Mouse (Mus musculus): Measurements from ENCODE around the gene Ugt1a5.
"Not testable (repeated sequence)": the region's sequence is repeated elsewhere in the genome, so short reads cannot be mapped to it uniquely, and the experiment has no call there.

Ugt1a5 gene

GRCm38 (mm10) chr1:88197443-88197842 lies 31.6 kb downstream of the Ugt1a5 start:
- DNase-seq (ENCODE audit: low spot score in 2 of 2): no peak

DNA sequence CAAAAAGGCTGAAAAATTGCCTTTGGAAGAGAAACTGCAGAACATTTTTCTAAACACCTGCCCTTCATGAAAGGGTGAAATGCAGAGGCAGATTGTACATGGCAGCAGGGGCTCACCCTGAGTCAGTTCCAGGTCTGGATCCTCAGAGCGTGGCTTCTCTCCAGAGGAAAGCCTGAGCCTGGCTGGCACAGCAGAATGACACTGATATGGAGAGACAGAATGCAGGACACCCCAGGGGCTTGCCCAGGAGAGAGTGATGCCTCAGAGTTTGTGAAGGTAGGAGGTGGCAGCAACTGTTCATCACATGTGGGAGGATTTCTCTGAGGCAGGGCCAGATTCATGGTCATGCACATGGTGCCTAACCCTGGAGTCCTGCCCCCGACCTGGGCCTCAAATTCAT lies 34.2 kb downstream of the Ugt1a5 start:
- no peak for DNase-seq (ENCODE audit: low spot score in 2 of 2)

DNA sequence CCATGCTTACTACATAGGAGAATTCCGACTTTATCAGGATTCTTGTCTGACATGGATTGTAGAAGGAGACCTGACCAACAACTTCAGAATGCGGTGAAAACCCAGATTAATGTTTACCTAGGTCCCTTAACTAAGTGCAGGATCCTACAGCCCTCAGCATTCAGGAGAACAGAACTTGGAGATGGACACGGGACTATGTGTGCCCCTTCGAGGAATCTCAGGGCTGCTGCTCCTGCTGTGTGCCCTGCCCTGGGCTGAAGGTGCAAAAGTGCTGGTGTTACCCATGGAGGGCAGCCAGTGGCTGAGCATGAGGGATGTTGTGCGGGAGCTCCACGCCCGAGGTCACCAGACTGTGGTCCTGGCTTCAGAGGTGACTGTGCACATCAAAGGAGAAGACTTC lies 34.6 kb downstream of the Ugt1a5 start, which contains the start of gene Ugt1a2:
Ugt1a2 (plus strand) TSS at position 146 of the 400 bp plus-strand sequence.
- DNase-seq (ENCODE audit: low spot score in 2 of 2): no peak

DNA sequence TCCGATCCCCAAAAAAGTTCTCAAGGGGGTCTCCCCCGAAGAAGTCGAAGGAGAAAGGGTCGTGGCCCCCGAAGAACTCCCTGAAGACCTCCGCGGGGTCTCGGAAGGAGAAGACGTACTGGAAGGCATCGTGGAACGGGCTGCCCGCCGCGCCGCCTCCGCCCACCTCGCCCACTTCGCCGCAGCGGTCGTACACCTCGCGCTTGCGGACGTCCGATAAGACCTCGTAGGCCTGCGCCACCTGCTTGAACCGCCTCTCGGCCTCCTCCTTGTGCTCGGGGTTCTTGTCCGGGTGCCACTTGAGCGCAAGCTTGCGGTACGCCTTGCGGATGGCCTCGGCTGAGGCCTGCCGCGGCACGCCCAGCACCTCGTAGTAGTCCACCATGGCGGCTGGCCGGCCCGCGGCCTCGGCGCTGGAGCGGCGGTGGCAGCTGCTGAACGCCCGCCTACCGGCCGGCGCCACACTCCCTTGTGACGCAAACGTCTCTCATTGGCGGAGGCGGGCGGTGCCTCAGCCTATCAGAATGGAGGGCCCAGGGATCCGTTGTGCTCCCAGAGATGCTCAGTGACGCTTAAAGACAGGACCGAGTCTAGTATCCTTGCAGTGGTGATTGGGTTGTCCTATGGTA lies 39.6 kb downstream of the Ugt1a5 start, which contains the start of gene Dnajb3:
Dnajb3 (minus strand) TSS at position 489 of the 629 bp plus-strand sequence.
- DNase-seq (ENCODE audit: low spot score in 2 of 2): peak; percentile 83 to 85

GRCm38 (mm10) chr1:88206843-88207479 lies 41.1 kb downstream of the Ugt1a5 start:
- no peak for DNase-seq (ENCODE audit: low spot score in 2 of 2)

GRCm38 (mm10) chr1:88211812-88212211 lies 46.0 kb downstream of the Ugt1a5 start, which contains the start of gene Ugt1a1:
Ugt1a1 (plus strand) TSS chr1:88211959.
- no peak for DNase-seq (ENCODE audit: low spot score in 2 of 2)

- DNase-seq (ENCODE audit: low spot score in 2 of 2): no peak
Observed at GRCm38 (mm10) chr1:88212341-88213045, 46.7 kb downstream of the Ugt1a5 start.

DNA sequence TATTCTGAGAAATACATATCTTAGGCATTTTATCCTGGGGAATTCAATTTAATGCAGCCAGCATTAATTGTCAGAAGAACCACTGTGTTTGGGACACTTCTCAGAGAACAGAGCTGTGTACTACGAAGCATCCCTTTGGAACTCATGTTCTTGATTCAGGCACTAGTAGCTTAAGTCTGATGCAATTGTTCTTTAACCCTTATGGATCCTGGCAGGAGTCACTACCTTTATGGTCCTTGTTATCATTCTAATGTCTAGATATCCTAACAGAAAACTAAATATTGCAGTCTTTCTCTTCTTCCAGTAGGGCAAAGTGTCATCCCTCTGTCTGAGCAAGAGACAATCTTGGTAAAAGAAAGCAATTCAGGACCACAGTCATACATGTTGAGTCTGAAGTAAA lies 47.2 kb downstream of the Ugt1a5 start:
- DNase-seq (ENCODE audit: low spot score in 2 of 2): no peak

DNA sequence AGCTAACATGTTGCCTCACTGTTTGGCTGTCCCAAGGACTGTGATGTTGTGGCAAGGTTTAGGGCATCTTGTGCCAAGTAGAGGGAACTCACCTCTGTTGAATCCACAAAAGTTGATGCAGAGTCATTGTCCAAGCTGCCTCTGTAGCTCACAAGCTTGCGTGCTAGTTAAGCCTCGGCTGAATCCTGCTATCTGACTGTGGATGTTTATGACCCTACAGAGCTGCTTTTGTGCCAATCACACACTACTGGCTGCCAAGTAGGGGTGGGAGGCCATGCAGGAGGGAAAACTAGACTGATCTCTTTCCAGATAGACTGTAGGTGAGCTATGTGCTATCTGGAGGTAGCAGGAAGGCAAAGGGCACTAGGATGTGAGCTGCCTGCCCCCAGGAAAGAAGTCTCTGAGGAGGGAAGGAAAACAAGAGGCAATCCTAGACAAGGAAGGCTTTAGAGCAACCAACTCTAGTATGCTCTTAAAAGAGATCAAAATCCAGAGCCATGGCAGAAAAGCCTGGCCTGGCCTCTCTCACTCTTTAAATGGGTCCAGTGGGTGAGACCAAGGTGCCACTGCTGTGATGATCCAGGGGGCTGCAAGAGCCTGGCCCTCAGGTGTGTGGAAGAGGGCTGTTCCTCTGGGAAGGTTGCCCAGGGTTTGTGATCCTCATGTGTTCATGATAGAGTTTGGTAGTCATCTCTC lies 48.1 kb downstream of the Ugt1a5 start:
- no peak for DNase-seq (ENCODE audit: low spot score in 2 of 2)

DNA sequence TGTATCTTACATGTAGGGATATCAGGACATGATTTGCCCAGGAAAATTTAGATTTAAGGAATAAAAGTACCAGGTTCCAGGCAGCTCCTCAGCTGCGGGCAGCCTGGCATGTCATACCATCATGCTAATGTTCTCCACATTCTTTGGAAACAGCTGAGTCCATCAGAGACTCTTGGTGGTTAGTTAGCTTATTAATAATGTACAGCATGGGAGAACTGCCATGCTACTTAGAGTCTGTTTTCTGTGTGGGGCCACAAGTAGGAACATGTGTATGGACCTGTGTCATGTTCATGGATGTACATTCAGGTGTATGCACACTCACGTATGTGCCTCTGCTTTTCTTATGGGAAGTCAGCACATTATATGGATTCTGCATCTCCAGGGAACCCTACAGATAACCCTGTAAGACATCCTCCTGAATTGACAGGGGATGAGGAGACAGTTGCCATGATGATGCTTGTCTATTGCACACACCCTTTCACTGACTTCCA lies 48.7 kb downstream of the Ugt1a5 start:
- DNase-seq (ENCODE audit: low spot score in 2 of 2): no peak

- DNase-seq (ENCODE audit: low spot score in 2 of 2): no peak
Observed at GRCm38 (mm10) chr1:88215466-88216380, 49.9 kb downstream of the Ugt1a5 start.

- no peak for DNase-seq (ENCODE audit: low spot score in 2 of 2)
Observed at GRCm38 (mm10) chr1:88216551-88216950, 50.7 kb downstream of the Ugt1a5 start.

- DNase-seq (ENCODE audit: low spot score in 2 of 2): no peak
Observed at GRCm38 (mm10) chr1:88217144-88217543, 51.3 kb downstream of the Ugt1a5 start.

DNA sequence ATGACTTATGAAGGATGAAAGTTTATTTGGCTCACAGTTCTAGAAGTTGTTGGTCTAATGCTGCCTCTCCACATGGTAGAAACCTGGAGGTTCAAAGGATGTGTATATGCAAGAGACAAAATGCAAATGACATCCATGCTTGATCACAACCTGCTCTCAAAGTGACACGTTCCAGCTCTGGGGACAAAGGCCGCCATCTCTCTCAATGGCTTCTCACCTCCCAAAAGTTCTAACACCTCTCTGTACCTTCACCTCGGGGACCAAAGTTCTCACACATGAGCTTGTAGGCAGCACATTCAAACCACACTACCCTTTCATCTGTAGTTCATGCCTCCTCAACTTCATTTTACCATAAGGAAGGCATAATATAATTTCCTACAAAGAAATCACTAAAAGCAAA lies 51.8 kb downstream of the Ugt1a5 start:
- no peak for DNase-seq (ENCODE audit: low spot score in 2 of 2)

GRCm38 (mm10) chr1:88218051-88218450 lies 52.2 kb downstream of the Ugt1a5 start:
- DNase-seq (ENCODE audit: low spot score in 2 of 2): no peak

DNA sequence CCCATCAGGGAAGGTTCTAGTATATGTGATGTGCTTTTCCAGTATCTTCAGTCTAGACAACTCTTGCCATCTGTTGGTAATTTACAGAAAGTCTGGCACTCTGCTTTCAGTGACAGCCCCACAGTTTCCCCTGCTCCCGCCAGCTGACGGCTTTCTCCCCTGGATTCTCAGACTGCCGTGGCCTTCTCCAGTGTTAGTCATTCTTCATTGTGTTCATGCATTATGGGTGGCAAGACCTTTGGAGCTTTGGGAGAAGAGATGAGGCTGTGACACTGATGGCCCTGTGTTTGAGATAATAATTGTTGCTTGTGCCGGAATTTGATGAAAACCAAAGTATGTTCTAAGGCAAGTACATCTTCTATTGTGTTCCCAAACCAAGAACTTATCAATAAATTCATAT lies 52.8 kb downstream of the Ugt1a5 start:
- DNase-seq (ENCODE audit: low spot score in 2 of 2): no peak

- no peak for DNase-seq (ENCODE audit: low spot score in 2 of 2)
Observed at GRCm38 (mm10) chr1:88219054-88219453, 53.2 kb downstream of the Ugt1a5 start.

DNA sequence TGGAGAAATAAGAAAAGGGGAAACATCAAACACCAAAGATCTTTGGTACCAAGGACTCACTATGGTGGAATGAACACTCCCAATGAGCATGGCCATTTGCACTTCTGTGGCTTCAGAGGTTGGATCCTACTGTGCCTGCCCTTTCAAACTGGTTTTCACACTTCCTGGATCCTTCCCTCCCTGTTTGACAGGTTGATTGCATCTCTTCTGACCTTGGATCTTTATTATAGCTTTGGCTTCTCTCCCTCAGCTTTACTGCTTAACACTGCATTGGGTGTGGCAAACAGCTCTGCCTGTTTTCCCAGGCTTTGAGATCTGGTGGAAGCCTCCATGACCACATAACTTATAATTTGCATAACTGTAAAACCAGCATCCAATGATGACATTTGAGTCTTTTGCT lies 54.5 kb downstream of the Ugt1a5 start:
- no peak for DNase-seq (ENCODE audit: low spot score in 2 of 2)

DNA sequence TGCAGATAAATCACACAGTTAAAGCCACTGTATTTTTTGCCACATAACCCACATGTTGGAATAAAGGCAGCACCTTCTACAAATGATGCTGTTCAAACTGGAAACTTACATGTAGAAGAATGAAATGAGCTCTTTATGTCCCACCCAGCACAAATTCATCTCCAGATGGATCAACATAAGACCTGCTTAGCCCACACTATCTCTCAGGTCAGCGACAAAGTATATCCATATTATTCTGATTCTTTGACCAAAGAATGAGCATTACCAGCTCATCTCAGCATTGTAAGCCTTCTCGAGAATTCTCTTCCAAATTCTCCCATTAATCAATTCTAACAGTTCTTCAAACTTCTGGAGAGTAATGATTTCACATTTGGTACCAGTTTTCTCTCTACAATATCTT lies 56.4 kb downstream of the Ugt1a5 start:
- DNase-seq (ENCODE audit: low spot score in 2 of 2): no peak

DNA sequence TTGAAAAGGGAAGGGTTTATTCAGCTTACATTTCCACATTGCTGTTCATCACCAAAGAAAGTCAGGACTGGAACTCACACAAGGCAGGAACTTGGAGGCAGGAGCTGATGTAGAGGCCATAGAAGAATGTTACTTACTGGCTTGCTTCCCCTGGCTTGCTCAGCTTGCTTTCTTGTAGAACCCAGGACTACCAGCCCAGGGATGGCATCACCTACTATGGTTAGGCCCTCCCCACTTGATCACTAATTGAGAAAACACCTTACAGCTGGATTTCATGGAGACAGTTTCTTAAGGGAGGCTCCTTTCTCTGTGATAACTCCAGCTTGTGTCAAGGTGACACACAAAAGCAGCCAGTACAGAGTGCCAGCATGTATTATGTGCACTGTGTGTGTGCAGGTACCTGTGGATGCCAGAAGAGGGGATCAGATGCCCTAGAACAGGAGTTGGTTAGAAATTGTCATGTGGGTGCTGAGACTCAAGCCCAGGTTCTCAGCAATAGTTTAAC lies 57.3 kb downstream of the Ugt1a5 start:
- DNase-seq (ENCODE audit: low spot score in 2 of 2): not testable (repeated sequence)

- no peak for DNase-seq (ENCODE audit: low spot score in 2 of 2)
Observed at GRCm38 (mm10) chr1:88223591-88223990, 57.8 kb downstream of the Ugt1a5 start.
